Mouse (Mus musculus) hindbrain, embryonic 11.5 days (tissue): ENCODE measurements at regions not wholly inside any gene's neighbourhood (a gene's known extent, or its start where the extent isn't known, plus 50 kb on each side); places are given as distances from the start of the nearest gene placed in this dataset.

ENCODE experiments used
- ATAC-seq: fragments of 200-750 bp; cut with Nextera tagmentation; 2 replicates; pipeline ENCODE4 v1.8.0; 2017; ENCODE audit warnings: mild to moderate bottlenecking, moderate TSS enrichment, moderate library complexity; ENCODE audit not compliant: low FRiP score
- DNase-seq: peaks from one replicate; pipeline ENCODE4 v3.0.0-alpha.2; 2015; ENCODE audit warnings: low spot score
- H3K27ac ChIP-seq: fragments of 300-500 bp; sonication (generic); 2 replicates; pipeline ENCODE4 v1.5.1; 2014; ENCODE audit warnings: mild to moderate bottlenecking, low read depth, low read length
- H3K27me3 ChIP-seq: fragments of 300-500 bp; sonication (generic); 2 replicates; pipeline ENCODE4 v1.6.1; 2014; ENCODE audit warnings: mild to moderate bottlenecking, low read length, moderate library complexity, mixed read lengths; ENCODE audit not compliant: control insufficient read depth, insufficient read depth
- H3K36me3 ChIP-seq: fragments of 300-500 bp; sonication (generic); 2 replicates; pipeline ENCODE4 v1.6.1; 2014; ENCODE audit warnings: mild to moderate bottlenecking, low read length, moderate library complexity, mixed read lengths; ENCODE audit not compliant: control insufficient read depth, insufficient read depth
- H3K4me1 ChIP-seq: fragments of 300-500 bp; sonication (generic); replicated peaks from 2 replicates; pipeline ENCODE4 v1.6.1; 2014; ENCODE audit warnings: low read length, mixed read lengths; ENCODE audit not compliant: control insufficient read depth, insufficient read depth
- H3K4me2 ChIP-seq: fragments of 300-500 bp; sonication (generic); replicated peaks from 2 replicates; pipeline ENCODE4 v1.6.1; 2014; ENCODE audit warnings: mild to moderate bottlenecking, low read depth, low read length
- H3K4me3 ChIP-seq: fragments of 300-500 bp; sonication (generic); 2 replicates; pipeline ENCODE4 v1.5.1; 2014; ENCODE audit warnings: low read depth, low read length
- H3K9ac ChIP-seq: fragments of 300-500 bp; sonication (generic); 2 replicates; pipeline ENCODE4 v1.6.1; 2014; ENCODE audit warnings: low read depth, low read length
- H3K9me3 ChIP-seq: fragments of 300-500 bp; sonication (generic); 2 replicates; pipeline ENCODE4 v1.6.1; 2016; ENCODE audit warnings: low read length; ENCODE audit not compliant: control insufficient read depth
- WGBS: fragments of 180-500 bp; shearing (Covaris S2); extraction: QIAGEN DNeasy Blood & Tissue Kit; methylation state at CpG from one replicate; pipeline ENCODE4 v1.1.7; 2014; 5-methylcytosine and 5-hydroxymethylcytosine counted together

DNA sequence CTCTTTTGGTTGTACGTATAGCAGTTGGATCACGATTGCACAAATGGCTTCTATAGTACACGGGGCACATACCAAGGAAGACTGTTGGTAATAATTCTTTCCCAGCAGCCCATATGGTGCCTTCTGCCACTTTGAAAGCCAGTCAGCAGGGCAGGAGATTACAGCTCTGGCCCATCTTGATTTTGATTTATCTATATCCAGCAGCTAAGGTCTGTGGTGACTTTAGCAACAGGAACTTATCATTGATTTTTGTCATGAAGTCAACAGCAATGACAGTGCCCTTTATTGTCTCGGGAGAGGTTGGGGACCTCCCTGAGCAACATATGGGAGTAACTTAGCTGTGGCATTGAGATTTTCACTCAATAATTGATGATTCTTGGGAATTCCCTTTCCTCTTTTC lies 64.1 kb upstream of the Tab2 start:
- Histone ChIP-seq H3K27ac (no peak overlapping the region), H3K9me3 (no peaks in the 10 kb centered on the region), H3K4me1 (no peaks in the 10 kb centered on the region), H3K9ac (no peak overlapping the region), H3K4me2 (no peak overlapping the region), H3K27me3 (no peaks in the 10 kb centered on the region), H3K36me3 (no peaks in the 10 kb centered on the region), H3K4me3 (no peak overlapping the region)
- DNase-seq: no peak
- ATAC-seq: no peak
- WGBS: 77% methylated on average over 4 of the region's 4 CpGs

DNA sequence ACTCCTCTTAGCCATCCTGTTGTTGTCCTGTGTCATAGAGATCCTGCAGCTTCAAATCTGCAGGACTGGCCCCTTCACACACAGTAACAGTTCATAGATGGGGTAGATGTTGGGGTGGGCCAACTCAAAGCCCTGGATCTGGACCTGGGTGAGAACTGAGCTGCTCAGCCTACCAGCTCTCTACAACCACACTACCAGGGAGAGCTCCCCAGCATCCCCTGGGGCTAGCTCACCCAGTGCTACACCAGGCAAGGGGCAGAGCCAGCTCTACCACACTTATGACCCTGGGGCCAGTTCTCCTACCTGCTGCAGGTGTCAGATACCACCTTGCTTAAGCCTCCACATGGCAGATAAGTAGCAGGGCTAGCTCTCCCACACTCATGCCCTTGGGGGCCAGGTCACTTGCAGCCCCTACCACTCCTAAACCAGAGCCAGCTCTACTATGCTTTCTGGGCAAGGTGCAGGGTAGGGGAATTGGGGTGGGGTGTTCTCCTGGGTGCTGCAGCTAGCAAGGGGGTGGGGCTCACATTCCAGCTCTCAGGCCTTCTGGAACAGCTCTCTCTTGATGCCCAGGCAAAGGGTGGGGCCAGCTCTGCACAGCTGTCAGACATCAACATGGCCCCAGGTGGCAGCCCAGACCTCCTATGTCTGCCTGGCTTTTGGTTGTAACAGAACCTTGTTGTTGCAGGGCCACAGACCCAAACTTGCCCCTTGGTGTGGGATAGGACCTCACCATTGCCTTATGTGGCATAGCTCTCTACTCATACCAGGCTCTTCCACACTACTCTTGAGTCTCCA lies 62.4 kb upstream of the Tab2 start:
- H3K27me3 ChIP-seq: no peaks in the 10 kb centered on the region
- H3K36me3 ChIP-seq: no peaks in the 10 kb centered on the region
- ATAC-seq (no peak), DNase-seq (no peak)
- H3K27ac ChIP-seq: no peak overlapping the region
- H3K4me2 ChIP-seq: no peak overlapping the region
- H3K9me3 ChIP-seq: no peaks in the 10 kb centered on the region
- H3K9ac ChIP-seq: no peak overlapping the region
- no peak overlapping the region for H3K4me3 ChIP-seq
- no peaks in the 10 kb centered on the region for H3K4me1 ChIP-seq

- H3K4me3 ChIP-seq: no peak overlapping the region
- no peak for ATAC-seq
- no peaks in the 10 kb centered on the region for H3K9me3 ChIP-seq
- H3K36me3 ChIP-seq: no peaks in the 10 kb centered on the region
- H3K27me3 ChIP-seq: no peaks in the 10 kb centered on the region
- no peak for DNase-seq
- no peak overlapping the region for H3K27ac ChIP-seq
- H3K4me1 ChIP-seq: no peaks in the 10 kb centered on the region
- no peak overlapping the region for H3K9ac ChIP-seq
- 90% methylated on average over 2 of the region's 2 CpGs for WGBS
- H3K4me2 ChIP-seq: no peak overlapping the region
These were observed 60.7 kb upstream of the Tab2 start for GRCm38 (mm10) chr10:8016741-8017140.

DNA sequence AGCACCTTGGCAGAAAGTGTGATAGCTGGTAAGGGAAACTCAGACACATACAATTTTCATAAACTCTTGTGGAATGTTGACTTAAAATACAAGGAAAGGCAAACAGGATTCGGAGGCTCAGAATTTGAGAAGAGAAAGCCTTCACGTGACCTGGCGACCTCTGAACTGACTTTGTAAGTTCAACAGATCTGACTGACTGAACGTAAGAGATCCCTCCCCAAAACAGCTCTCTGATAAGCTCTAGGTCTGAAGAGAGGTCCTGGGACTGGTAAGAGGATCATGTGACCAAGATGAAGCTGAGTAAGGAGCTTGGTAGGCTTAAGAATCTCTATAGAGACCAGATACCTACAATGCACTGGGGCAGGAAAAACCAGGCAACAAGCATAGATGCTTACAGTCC lies 55.7 kb upstream of the Tab2 start:
- Histone ChIP-seq H3K4me2 (no peak overlapping the region), H3K36me3 (no peaks in the 10 kb centered on the region), H3K9ac (no peak overlapping the region), H3K9me3 (no peaks in the 10 kb centered on the region), H3K27me3 (no peaks in the 10 kb centered on the region), H3K4me1 (no peaks in the 10 kb centered on the region), H3K27ac (no peak overlapping the region), H3K4me3 (no peak overlapping the region)
- DNase-seq (no peak), ATAC-seq (no peak)
- 65% methylated on average over 4 of the region's 4 CpGs for WGBS

- H3K4me2 ChIP-seq: no peak overlapping the region
- DNase-seq (no peak), ATAC-seq (no peak)
- WGBS: 88% methylated on average over 9 of the region's 9 CpGs
- no peaks in the 10 kb centered on the region for H3K36me3 ChIP-seq
- no peaks in the 10 kb centered on the region for H3K4me1 ChIP-seq
- H3K9me3 ChIP-seq: no peaks in the 10 kb centered on the region
- H3K27ac ChIP-seq: no peak overlapping the region
- H3K9ac ChIP-seq: no peak overlapping the region
- H3K27me3 ChIP-seq: no peaks in the 10 kb centered on the region
- no peak overlapping the region for H3K4me3 ChIP-seq
These were observed 55.1 kb upstream of the Tab2 start for GRCm38 (mm10) chr10:8011138-8011537.

- Histone ChIP-seq H3K27ac (no peak overlapping the region), H3K27me3 (no peaks in the 10 kb centered on the region), H3K4me3 (no peak overlapping the region), H3K4me1 (no peaks in the 10 kb centered on the region), H3K9ac (no peak overlapping the region), H3K4me2 (no peak overlapping the region), H3K36me3 (no peaks in the 10 kb centered on the region), H3K9me3 (no peaks in the 10 kb centered on the region)
- ATAC-seq (no peak), DNase-seq (no peak)
- WGBS: 78% methylated on average over 1 of the region's 1 CpGs
These were observed 53.8 kb upstream of the Tab2 start for GRCm38 (mm10) chr10:8009855-8010254.

GRCm38 (mm10) chr10:8007990-8008368 lies 51.9 kb upstream of the Tab2 start:
- no peak for DNase-seq
- WGBS: 87% methylated on average over 3 of the region's 3 CpGs
- H3K9me3 ChIP-seq: no peaks in the 10 kb centered on the region

GRCm38 (mm10) chr10:8007286-8007989 lies 51.4 kb upstream of the Tab2 start:
- Histone ChIP-seq H3K27me3 (no peaks in the 10 kb centered on the region), H3K9ac (no peak overlapping the region), H3K9me3 (no peaks in the 10 kb centered on the region), H3K4me2 (no peak overlapping the region), H3K4me1 (no peaks in the 10 kb centered on the region), H3K36me3 (no peaks in the 10 kb centered on the region), H3K4me3 (no peak overlapping the region), H3K27ac (no peak overlapping the region)
- 59% methylated on average over 5 of the region's 5 CpGs for WGBS
- ATAC-seq: no peak
- DNase-seq: no peak

More at GRCm38 (mm10) chr10:8007990-8008368, 51.9 kb upstream of the Tab2 start:
- Histone ChIP-seq H3K9ac (no peak overlapping the region), H3K4me3 (no peak overlapping the region), H3K27me3 (no peaks in the 10 kb centered on the region), H3K27ac (no peak overlapping the region), H3K36me3 (no peaks in the 10 kb centered on the region), H3K4me1 (no peaks in the 10 kb centered on the region), H3K4me2 (no peak overlapping the region)
- ATAC-seq: no peak
